Mouse (Mus musculus) embryonic facial prominence, embryonic 11.5 days (tissue): ENCODE data around the gene Enho. TPM values are rescaled to one million over a fixed set of nuclear protein-coding genes. Genes with fewer than 3 reads are reported as not detected.
A peak's percentile ranks its signal among the peaks of the same experiment; 100 is the strongest.
"Not testable (repeated sequence)": the region's sequence is repeated elsewhere in the genome, so short reads cannot be mapped to it uniquely, and the experiment has no call there.

Source experiments
- ATAC-seq: fragments of 200-750 bp; cut with Nextera tagmentation; replicated peaks from 2 replicates; pipeline ENCODE4 v1.8.0; 2017; ENCODE audit warnings: low read depth; ENCODE audit not compliant: insufficient number of reproducible peaks, low FRiP score, low TSS enrichment
- DNase-seq: peaks from one replicate; pipeline ENCODE4 v3.0.0-alpha.2; 2015; ENCODE audit warnings: low spot score
- H3K27ac ChIP-seq: fragments of 300-500 bp; sonication (generic); replicated peaks from 2 replicates; pipeline ENCODE4 v1.5.1; 2014; ENCODE audit warnings: mild to moderate bottlenecking, low read depth, low read length, control low read depth
- H3K27me3 ChIP-seq: fragments of 300-500 bp; sonication (generic); 2 replicates; pipeline ENCODE4 v1.6.1; 2014; ENCODE audit warnings: mild to moderate bottlenecking, low read length, moderate library complexity, mixed read lengths; ENCODE audit not compliant: control insufficient read depth, insufficient read depth
- H3K36me3 ChIP-seq: fragments of 300-500 bp; sonication (generic); replicated peaks from 2 replicates; pipeline ENCODE4 v1.6.1; 2014; ENCODE audit warnings: low read depth, mild to moderate bottlenecking, low read length, moderate library complexity, mixed read lengths; ENCODE audit not compliant: control insufficient read depth, insufficient read depth
- H3K4me1 ChIP-seq: fragments of 300-500 bp; sonication (generic); 2 replicates; pipeline ENCODE4 v1.6.1; 2014; ENCODE audit warnings: low read length, mixed read lengths; ENCODE audit not compliant: control insufficient read depth, insufficient read depth
- H3K4me2 ChIP-seq: fragments of 300-500 bp; sonication (generic); 2 replicates; pipeline ENCODE4 v1.6.1; 2014; ENCODE audit warnings: low read depth, mild to moderate bottlenecking, control low read depth, low read length, moderate library complexity
- H3K4me3 ChIP-seq: fragments of 300-500 bp; sonication (generic); 2 replicates; pipeline ENCODE4 v1.5.1; 2014; ENCODE audit warnings: low read depth, low read length, control low read depth
- H3K9ac ChIP-seq: fragments of 300-500 bp; sonication (generic); replicated peaks from 2 replicates; pipeline ENCODE4 v1.6.1; 2014; ENCODE audit warnings: mild to moderate bottlenecking, control low read depth, low read length
- H3K9me3 ChIP-seq: fragments of 300-500 bp; sonication (generic); replicated peaks from 2 replicates; pipeline ENCODE4 v1.6.1; 2016; ENCODE audit warnings: mild to moderate bottlenecking, low read length, inconsistent platforms, mixed read lengths; ENCODE audit not compliant: control insufficient read depth
- WGBS: fragments of 180-500 bp; shearing (Covaris S2); extraction: QIAGEN DNeasy Blood & Tissue Kit; methylation state at CpG from one replicate; pipeline ENCODE4 v1.1.7; 2014; 5-methylcytosine and 5-hydroxymethylcytosine counted together
- polyA plus RNA-seq: library from polyadenylated mRNA; unstranded; fragments of >200 nt; fragmentation: Nextera tagmentation; extraction: Ambion mirVana; gene quantifications from 2 replicates; pipeline ENCODE4 v1.2.1, GENCODE M21; 2014

Enho gene
- polyA plus RNA-seq: 19.9 and 24.5 TPM in 2 replicates

DNA sequence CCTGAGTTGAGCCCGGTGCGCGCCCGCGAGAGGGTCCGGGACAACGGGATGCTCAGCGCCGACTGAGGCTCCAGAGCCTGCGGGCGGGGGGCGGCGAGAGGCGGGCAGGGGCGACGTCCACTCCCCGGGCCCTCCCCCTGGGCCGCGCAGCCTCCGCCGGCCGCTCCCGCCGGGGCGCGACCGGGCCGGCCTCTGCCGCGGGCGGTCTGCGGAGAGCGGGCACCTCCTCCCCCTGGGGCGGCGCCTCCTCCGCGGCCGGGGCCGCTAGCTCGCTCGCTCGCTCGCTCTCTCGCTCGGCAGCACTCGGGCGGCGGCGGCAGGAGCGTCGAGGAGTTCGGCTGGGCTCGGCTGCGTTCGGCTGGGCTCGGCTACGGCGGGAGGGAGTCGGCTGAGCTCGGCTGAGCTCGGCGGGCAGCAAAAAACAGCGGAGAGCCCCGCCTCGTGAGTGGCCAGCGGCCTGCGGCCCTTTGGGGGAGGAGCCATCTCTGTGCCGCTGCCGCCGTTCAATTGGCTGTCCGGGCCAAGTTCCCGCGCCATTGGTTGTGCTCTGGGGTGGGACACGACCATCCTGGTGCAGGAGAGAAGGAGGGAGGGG lies at the start of gene Enho:
Gene Enho, minus strand, starts transcription at position 412 of the 595 bp plus-strand sequence.
- WGBS: under 1% methylated on average over 54 of the region's 74 CpGs
- Histone ChIP-seq H3K4me3 (peak within 1 kb of the TSS; percentile 51), H3K27ac (0 out of 2 replicates have a peak within 1 kb of the TSS, but pooled peaks have one; percentile 48), H3K4me2 (peak within 1 kb of the TSS; percentile 71), H3K9me3 (no peaks in the 10 kb centered on the region), H3K27me3 (no peaks in the 10 kb centered on the region; the same call in 1 of the 2 replicates), H3K4me1 (peaks cover 18% of the 10 kb centered on the region), H3K36me3 (no peaks in the 10 kb centered on the region), H3K9ac (peak within 1 kb of the TSS; percentile 78)
- DNase-seq (peak; percentile 96), ATAC-seq (peak; percentile 92)

DNA sequence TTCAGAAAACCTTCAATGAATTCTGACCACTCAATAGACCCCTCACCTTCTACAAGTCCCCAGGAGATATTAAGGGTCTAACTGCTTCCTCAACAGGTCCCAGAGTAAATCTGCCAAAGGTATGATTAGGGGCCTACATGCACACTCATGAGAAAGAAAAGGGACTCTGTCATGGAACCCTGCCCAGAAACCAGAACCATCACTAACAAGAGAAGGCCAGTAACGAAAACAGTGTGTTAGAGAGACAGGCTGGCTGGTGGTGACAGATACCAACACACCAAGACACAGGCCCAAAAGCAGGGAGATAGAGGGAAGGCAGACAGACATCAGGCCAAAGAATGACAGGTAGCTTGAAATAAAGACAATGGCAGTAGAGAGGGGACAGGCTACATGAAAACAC lies 48.4 kb upstream of the Enho start:
- not testable (repeated sequence) for H3K4me3 ChIP-seq, H3K36me3 ChIP-seq, H3K27ac ChIP-seq, H3K9me3 ChIP-seq, ATAC-seq, DNase-seq, H3K9ac ChIP-seq, H3K27me3 ChIP-seq, H3K4me1 ChIP-seq, H3K4me2 ChIP-seq
- WGBS: 44% methylated on average over 1 of the region's 1 CpGs

DNA sequence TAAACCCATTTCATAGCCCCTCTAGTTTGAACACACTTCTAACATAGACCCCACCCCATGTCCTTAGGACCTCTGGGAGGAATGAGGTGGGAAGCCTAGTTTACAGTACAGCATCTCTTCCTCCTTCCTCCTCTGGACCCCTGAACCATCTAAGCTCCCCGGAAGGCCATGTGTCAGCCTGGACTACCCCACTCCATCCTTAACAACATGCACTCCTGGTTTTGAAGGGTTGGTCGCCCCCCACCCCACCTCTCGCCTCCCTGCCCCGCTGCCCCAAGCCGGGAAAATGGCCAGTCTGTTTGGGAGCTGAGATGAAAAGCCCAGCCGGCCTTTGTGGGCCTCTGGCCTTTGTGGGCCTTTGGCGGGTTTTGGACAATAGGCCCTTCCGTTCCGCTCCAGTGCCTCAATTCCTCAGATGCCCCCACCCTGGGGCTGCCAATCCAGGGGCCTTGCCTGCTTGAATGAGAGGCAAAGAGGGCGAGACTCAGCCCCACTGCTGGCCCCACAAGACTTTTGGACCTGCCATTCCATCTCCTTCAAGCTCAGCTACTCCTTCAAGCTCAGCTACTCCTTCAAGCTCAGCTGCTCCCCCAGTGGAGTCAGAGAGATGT lies 45.9 kb upstream of the Enho start:
- 0 out of 2 replicates have a peak, but pooled peaks have one; percentile 10 for ATAC-seq
- not testable (repeated sequence) for DNase-seq, H3K4me3 ChIP-seq, H3K4me1 ChIP-seq, H3K9ac ChIP-seq, H3K36me3 ChIP-seq, H3K27me3 ChIP-seq, H3K9me3 ChIP-seq, H3K27ac ChIP-seq, H3K4me2 ChIP-seq
- WGBS: 40% methylated on average over 6 of the region's 10 CpGs

DNA sequence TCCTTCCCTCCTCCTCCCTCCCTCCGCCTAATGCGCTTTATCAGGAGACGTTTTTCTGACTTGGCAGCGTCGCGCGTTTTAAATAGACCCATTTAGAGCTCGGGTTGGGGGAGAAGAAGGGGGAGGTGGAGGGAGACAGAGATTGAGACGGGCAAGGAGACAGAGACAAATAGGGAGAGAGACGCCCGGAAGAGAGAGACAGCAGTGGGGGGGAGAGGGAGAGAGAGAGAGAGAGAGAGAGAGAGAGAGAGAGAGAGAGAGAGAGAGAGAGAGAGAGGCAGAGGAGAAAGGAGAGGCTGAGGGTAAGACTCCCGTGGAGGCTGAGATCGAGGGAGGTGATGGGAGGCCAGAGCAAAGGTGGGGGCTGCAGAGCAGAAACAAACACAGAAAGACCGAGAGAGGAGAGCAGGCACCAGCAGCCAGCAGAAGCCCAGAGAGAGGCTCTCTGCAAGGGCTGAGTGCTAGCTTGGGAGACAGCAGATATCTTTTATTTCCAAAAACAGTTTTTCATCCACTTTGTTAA lies 44.9 kb upstream of the Enho start:
- H3K4me2 ChIP-seq, H3K9me3 ChIP-seq, H3K36me3 ChIP-seq, H3K4me1 ChIP-seq, H3K27ac ChIP-seq, ATAC-seq, H3K27me3 ChIP-seq, DNase-seq, H3K4me3 ChIP-seq, H3K9ac ChIP-seq: not testable (repeated sequence)
- WGBS: 3% methylated on average over 10 of the region's 14 CpGs

DNA sequence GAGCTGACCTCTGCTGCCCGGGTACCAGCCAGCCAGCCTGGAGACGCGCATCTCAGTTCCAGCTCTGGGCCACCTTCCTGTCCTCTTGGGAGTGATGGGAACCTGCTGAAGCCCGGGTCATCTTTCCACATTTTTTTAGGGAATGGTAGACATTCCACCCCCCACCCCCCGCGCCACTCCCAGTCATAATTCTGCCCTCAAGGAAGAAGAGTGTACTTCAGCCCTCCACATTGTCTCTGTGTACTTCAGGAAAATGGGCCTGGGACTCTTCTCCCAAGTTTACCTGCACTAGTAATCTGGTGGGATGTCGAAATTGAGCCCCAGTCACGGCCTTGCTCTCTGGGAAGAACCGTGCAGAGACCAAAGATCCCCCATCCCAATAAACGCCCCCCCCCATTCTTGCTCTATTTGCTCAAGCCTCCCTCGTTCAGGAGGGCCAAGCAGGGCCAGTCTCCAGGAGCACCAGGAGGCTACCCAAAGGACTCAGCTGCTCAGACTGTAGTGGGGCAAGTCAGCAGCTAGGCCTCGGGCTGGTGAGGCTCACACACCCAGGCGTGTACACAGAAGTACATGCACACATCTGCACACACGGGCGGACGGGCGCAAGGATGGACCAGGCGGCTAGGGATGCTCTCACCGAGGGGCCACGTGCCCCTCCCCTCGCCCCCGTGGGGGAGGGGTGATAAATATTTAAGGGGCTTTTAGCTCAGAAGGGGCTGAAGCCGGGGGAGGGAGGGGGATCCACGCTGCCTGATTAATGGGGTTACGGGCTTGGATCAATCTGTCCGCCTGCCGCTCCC lies 44.2 kb upstream of the Enho start:
- not testable (repeated sequence) for H3K4me3 ChIP-seq, H3K9me3 ChIP-seq, H3K4me2 ChIP-seq, H3K27me3 ChIP-seq, H3K36me3 ChIP-seq, H3K4me1 ChIP-seq, H3K9ac ChIP-seq, DNase-seq
- 0 out of 2 replicates have a peak overlapping the region, but pooled peaks have one; percentile 13 for H3K27ac ChIP-seq
- WGBS: 2% methylated on average over 22 of the region's 27 CpGs
- ATAC-seq: peak; percentile 46

DNA sequence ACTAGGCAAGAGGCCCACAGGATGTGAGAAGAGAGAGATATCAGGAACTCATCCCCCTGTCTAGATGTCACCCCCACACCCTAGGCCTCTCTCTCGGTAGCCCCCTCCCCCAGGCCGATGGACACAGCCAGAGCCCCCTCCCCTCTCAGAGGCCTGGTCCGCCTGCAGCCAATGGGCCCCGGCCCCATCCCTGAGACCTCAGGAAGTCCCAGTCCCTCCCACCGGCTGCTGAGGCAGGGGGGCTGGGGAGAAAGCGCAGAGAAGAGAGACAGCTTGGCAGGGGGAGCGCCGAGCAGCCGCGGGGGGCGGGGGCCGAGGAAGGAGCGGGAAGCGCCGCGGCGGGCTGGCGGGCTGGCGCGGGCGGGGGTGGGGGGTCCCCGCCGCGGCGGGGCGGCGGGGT lies 43.2 kb upstream of the Enho start:
- WGBS: 0% methylated on average over 2 of the region's 27 CpGs
- H3K9me3 ChIP-seq, H3K4me1 ChIP-seq, H3K27ac ChIP-seq, H3K36me3 ChIP-seq, H3K9ac ChIP-seq, DNase-seq, H3K4me2 ChIP-seq, H3K27me3 ChIP-seq, H3K4me3 ChIP-seq, ATAC-seq: not testable (repeated sequence)

DNA sequence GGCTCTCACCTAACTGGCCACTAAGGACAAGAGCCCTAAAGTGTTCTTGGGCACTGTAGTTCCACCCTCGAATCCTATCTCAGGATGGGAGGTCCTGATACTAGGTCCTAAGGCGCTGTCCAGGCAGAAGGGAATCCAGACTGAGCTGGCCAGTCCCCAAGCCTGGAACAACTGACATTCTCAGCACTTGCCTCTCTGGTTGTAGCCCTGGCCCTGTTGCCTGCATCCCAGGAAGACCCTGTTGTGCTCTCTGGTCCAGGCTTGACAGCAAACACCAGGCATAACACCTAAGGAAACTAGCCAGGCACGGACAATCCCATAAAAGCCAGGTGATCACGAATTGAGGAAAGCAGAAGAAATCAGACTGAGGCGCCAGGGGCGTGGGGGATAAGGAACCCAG lies 42.7 kb upstream of the Enho start:
- peaks cover 7% of the 10 kb centered on the region for H3K4me1 ChIP-seq
- WGBS: 19% methylated on average over 6 of the region's 6 CpGs
- DNase-seq (no peak), ATAC-seq (no peak)
- no peak overlapping the region; the same call in 1 of the 2 replicates for H3K9ac ChIP-seq
- no peak overlapping the region for H3K4me2 ChIP-seq
- peak overlapping the region; percentile 5; the same call in 1 of the 2 replicates for H3K4me3 ChIP-seq
- no peak overlapping the region; the same call in 1 of the 2 replicates for H3K27ac ChIP-seq
- H3K27me3 ChIP-seq: no peaks in the 10 kb centered on the region
- no peaks in the 10 kb centered on the region for H3K9me3 ChIP-seq
- no peaks in the 10 kb centered on the region; the same call in 1 of the 2 replicates for H3K36me3 ChIP-seq
